Comparison of ENCODE assay signal across 19 mouse cellular contexts in genomic region chr4:133925204-133925603, GRCm38 (mm10). TPM values are rescaled to one million over a fixed set of nuclear protein-coding genes. Genes with fewer than 3 reads are reported as not detected.
A peak's percentile ranks its signal among the peaks of the same experiment; 100 is the strongest.
DNase-seq lines count a peak whose midpoint lies in the region; ATAC-seq and TF ChIP-seq lines count a peak whose summit lies in the region.
"Had no signal": no experiment of that assay in that cellular context is flagged by ENCODE, and none has a peak within 500 bp of the region (broad histone marks: within the 10 kb centered on the region; RNA-seq: fewer than 3 reads in every experiment).

No protein-coding gene starts in this region.

- H3K4me2 ChIP-seq in heart, embryonic 14.5 days (ENCODE audit: low read length): no peak overlapping the region
- H3K4me2 ChIP-seq in liver, postnatal 0 days (ENCODE audit: low read depth, low read length): no peak overlapping the region
- no peak overlapping the region for H3K4me2 ChIP-seq in hindbrain, embryonic 13.5 days
- H3K4me2 ChIP-seq: embryonic facial prominence, embryonic 12.5 days; forebrain, embryonic 15.5 days; hindbrain, embryonic 15.5 days had no signal

- H3K4me3 ChIP-seq in heart, embryonic 14.5 days (ENCODE audit: control insufficient read depth in 1 of 2, insufficient read depth in 1 of 2, low read depth in 1 of 2, low read length in 2 of 2): no peak overlapping the region
- H3K4me3 ChIP-seq in liver, postnatal 0 days (ENCODE audit: low read depth, low read length): no peak overlapping the region
- H3K4me3 ChIP-seq in MEL (ENCODE audit: control insufficient read depth in 1 of 2, insufficient read depth in 1 of 2, low read depth in 2 of 2, low read length in 2 of 2): no peak overlapping the region
- no peak overlapping the region for H3K4me3 ChIP-seq in hindbrain, embryonic 13.5 days
- H3K4me3 ChIP-seq: embryonic facial prominence, embryonic 12.5 days; forebrain, embryonic 15.5 days; hindbrain, embryonic 15.5 days had no signal

- no peaks in the 10 kb centered on the region for H3K79me2 ChIP-seq in MEL (ENCODE audit: control insufficient read depth, insufficient read depth, low read length, poor library complexity)

- TF ChIP-seq RAD21 in MEL (IDR thresholded peaks at IDR 0.05; ENCODE audit: low read depth, low read length): no peak

- H3K9ac ChIP-seq in heart, embryonic 14.5 days (ENCODE audit: low read length): no peak overlapping the region
- H3K9ac ChIP-seq in liver, postnatal 0 days (replicated peaks): no peak overlapping the region
- H3K9ac ChIP-seq in MEL (ENCODE audit: control insufficient read depth, low read depth, low read length, poor library complexity, severe bottlenecking): no peak overlapping the region
- H3K9ac ChIP-seq in hindbrain, embryonic 13.5 days: no peak overlapping the region
- H3K9ac ChIP-seq: embryonic facial prominence, embryonic 12.5 days; forebrain, embryonic 15.5 days; hindbrain, embryonic 15.5 days had no signal

- H3K4me1 ChIP-seq in heart, embryonic 14.5 days (ENCODE audit: control insufficient read depth in 2 of 2, insufficient read depth in 2 of 2, low read length in 2 of 2): peaks cover 4 to 11% of the 10 kb centered on the region in 2 experiments; a peak in 3 of 4 replicates
- H3K4me1 ChIP-seq in liver, postnatal 0 days (ENCODE audit: insufficient read depth): peaks cover 12% of the 10 kb centered on the region
- no peaks in the 10 kb centered on the region; a peak in 1 of 4 replicates for H3K4me1 ChIP-seq in MEL (ENCODE audit: control insufficient read depth in 1 of 2, insufficient read depth in 2 of 2, low read length in 2 of 2)
- no peaks in the 10 kb centered on the region for H3K4me1 ChIP-seq in hindbrain, embryonic 13.5 days (replicated peaks)
- H3K4me1 ChIP-seq: embryonic facial prominence, embryonic 12.5 days; forebrain, embryonic 15.5 days; hindbrain, embryonic 15.5 days had no signal

- intact Hi-C loops in heart, postnatal 14 days (cut with DNase I): no loop called here
- intact Hi-C loops in left cerebral cortex, postnatal 10 days (cut with DNase I): no loop called here

- peak; percentile 62; the same call in 1 of the 2 replicates for TF ChIP-seq EP300 in liver, postnatal 0 days (IDR thresholded peaks at IDR 0.05; ENCODE audit: low read depth)
- no peak for TF ChIP-seq EP300 in MEL (IDR thresholded peaks at IDR 0.05; ENCODE audit: low read depth in 1 of 2, low read length in 2 of 2)

- H3K27me3 ChIP-seq in heart, embryonic 14.5 days (ENCODE audit: control insufficient read depth, insufficient read depth, low read length): no peaks in the 10 kb centered on the region
- no peaks in the 10 kb centered on the region for H3K27me3 ChIP-seq in liver, postnatal 0 days (ENCODE audit: insufficient read depth, low read length)
- H3K27me3 ChIP-seq in MEL (ENCODE audit: control insufficient read depth in 1 of 2, insufficient read depth in 2 of 2, low read length in 2 of 2): peaks cover 0 to 4% of the 10 kb centered on the region in 2 experiments; a peak in 1 of 4 replicates
- no peaks in the 10 kb centered on the region for H3K27me3 ChIP-seq in hindbrain, embryonic 13.5 days
- H3K27me3 ChIP-seq: embryonic facial prominence, embryonic 12.5 days; forebrain, embryonic 15.5 days; hindbrain, embryonic 15.5 days had no signal

- H3K27ac ChIP-seq in heart, embryonic 14.5 days (replicated peaks in 1 of 2; ENCODE audit: control insufficient read depth in 1 of 2, insufficient read depth in 1 of 2, low read depth in 2 of 2, low read length in 2 of 2): peak overlapping the region in 1 of 2 experiments; percentile 50; a peak in 2 of 4 replicates
- H3K27ac ChIP-seq in liver, postnatal 0 days (ENCODE audit: low read depth): no peak overlapping the region
- H3K27ac ChIP-seq in MEL (ENCODE audit: control insufficient read depth, low read depth, low read length): no peak overlapping the region
- no peak overlapping the region for H3K27ac ChIP-seq in hindbrain, embryonic 13.5 days
- H3K27ac ChIP-seq: embryonic facial prominence, embryonic 12.5 days; forebrain, embryonic 15.5 days; hindbrain, embryonic 15.5 days had no signal

- no peaks in the 10 kb centered on the region for H3K36me3 ChIP-seq in heart, embryonic 14.5 days (ENCODE audit: control insufficient read depth, insufficient read depth, low read length)
- no peaks in the 10 kb centered on the region for H3K36me3 ChIP-seq in liver, postnatal 0 days (replicated peaks; ENCODE audit: insufficient read depth, low read length)
- H3K36me3 ChIP-seq in MEL (ENCODE audit: control insufficient read depth in 1 of 2, insufficient read depth in 2 of 2, low read length in 2 of 2): no peaks in the 10 kb centered on the region
- no peaks in the 10 kb centered on the region for H3K36me3 ChIP-seq in hindbrain, embryonic 13.5 days
- H3K36me3 ChIP-seq: embryonic facial prominence, embryonic 12.5 days; forebrain, embryonic 15.5 days; hindbrain, embryonic 15.5 days had no signal

- 0 out of 2 replicates have a peak, but pooled peaks have one; percentile 37 for ATAC-seq in heart, embryonic 14.5 days (ENCODE audit: insufficient number of reproducible peaks, insufficient read depth, low FRiP score, low read depth)
- no peak for ATAC-seq in liver, postnatal 0 days
- ATAC-seq in hindbrain, embryonic 13.5 days (ENCODE audit: low FRiP score): no peak
- ATAC-seq: forebrain, embryonic 15.5 days; inflammation-experienced regulatory T-cells, adult 6 months; intestine, postnatal 0 days had no signal

- no peaks in the 10 kb centered on the region for H3K9me3 ChIP-seq in heart, embryonic 14.5 days (ENCODE audit: control insufficient read depth, low read length)
- no peaks in the 10 kb centered on the region for H3K9me3 ChIP-seq in liver, postnatal 0 days (ENCODE audit: low read length)
- H3K9me3 ChIP-seq in MEL (replicated peaks; ENCODE audit: insufficient read depth, low read length): no peaks in the 10 kb centered on the region
- no peaks in the 10 kb centered on the region for H3K9me3 ChIP-seq in hindbrain, embryonic 13.5 days
- H3K9me3 ChIP-seq: embryonic facial prominence, embryonic 12.5 days; forebrain, embryonic 15.5 days; hindbrain, embryonic 15.5 days had no signal

- TF ChIP-seq POLR2A in MEL (IDR thresholded peaks at IDR 0.05; ENCODE audit: control insufficient read depth in 1 of 2, insufficient read depth in 1 of 2, low read depth in 1 of 2, low read length in 2 of 2, poor library complexity in 1 of 2): no peak

- no peak for TF ChIP-seq CTCF in liver, postnatal 0 days (IDR thresholded peaks at IDR 0.05; ENCODE audit: low read depth)
- no peak for TF ChIP-seq CTCF in MEL (IDR thresholded peaks at IDR 0.05 in 2 of 3, conservative IDR thresholded peaks at IDR 0.05 in 1 of 3; ENCODE audit: control insufficient read depth in 1 of 3, insufficient read depth in 1 of 3, low read depth in 2 of 3, low read length in 3 of 3, poor library complexity in 1 of 3, severe bottlenecking in 1 of 3)

- WGBS in heart, embryonic 14.5 days: 48% methylated on average over 4 of the region's 4 CpGs
- 57% methylated on average over 4 of the region's 4 CpGs for WGBS in liver, postnatal 0 days (ENCODE audit: insufficient replicate concordance)
- WGBS in hindbrain, embryonic 13.5 days: 88% methylated on average over 4 of the region's 4 CpGs

- DNase-seq in heart, postnatal 14 days: no peak
- no peak for DNase-seq in liver, postnatal 0 days
- DNase-seq in liver: no peak
- DNase-seq in MEL (ENCODE audit: low read depth, low spot score): no peak
- peak; percentile 37 for DNase-seq in MN1 (ENCODE audit: low spot score)
- no peak for DNase-seq in left cerebral cortex, postnatal 10 days (ENCODE audit: extremely low spot score in 1 of 2, low spot score in 2 of 2)
- DNase-seq: adrenal gland, postnatal 10 days; cerebellum, adult 11 months; cerebellum, adult 9-10 months; cerebellum, postnatal 25 days; gastrocnemius, postnatal 36 days; heart, adult 11 months had no signal

TF ChIP-seq in MEL, 35 proteins besides CTCF, POLR2A, EP300 and RAD21:
- TF ChIP-seq ZNF384 (IDR thresholded peaks at IDR 0.05; ENCODE audit: low read depth, low read length) (0 out of 2 replicates have a peak, but pooled peaks have one; percentile 41), ZKSCAN1 (IDR thresholded peaks at IDR 0.05; ENCODE audit: low read depth, low read length) (no peak)
TF ChIP-seq in MEL: peak in this region for 1.

RNA-seq across cellular contexts. Expression of gene Rps6ka1, which starts 37.6 kb away (rescaled TPM):
- 15.9 and 16.9 TPM in 2 replicates for polyA plus RNA-seq in heart, embryonic 14.5 days (2014; fragmentation: Nextera tagmentation; extraction: Ambion mirVana)
- total RNA-seq in heart, postnatal 14 days (2021): 1 to 10 TPM; 7.4 to 9.3 TPM
- 31.6 and 36.9 TPM in 2 replicates for polyA plus RNA-seq in liver, postnatal 0 days (2015; fragmentation: Nextera tagmentation; extraction: Ambion mirVana)
- total RNA-seq in MEL (2012; rRNA removed): 45.3 and 45.7 TPM in 2 replicates
- polyA plus RNA-seq in MEL (2012; ENCODE audit: insufficient read depth in 1 of 2, insufficient read length in 2 of 2, low read depth in 1 of 2, low replicate concordance in 2 of 2, missing spikeins in 1 of 2): 10 to 100 TPM in 1 of 2 experiments, not detected in 1; 68.9 TPM
- total RNA-seq in left cerebral cortex, postnatal 10 days (2021): 10 to 100 TPM; 11.0 to 15.2 TPM
- polyA plus RNA-seq in hindbrain, embryonic 13.5 days (2015; fragmentation: Nextera tagmentation; extraction: Ambion mirVana): 20.9 and 23.6 TPM in 2 replicates

RNA-seq across cellular contexts. Expression of gene Hmgn2, which starts 43.2 kb away (rescaled TPM):
- polyA plus RNA-seq in heart, embryonic 14.5 days (2014; fragmentation: Nextera tagmentation; extraction: Ambion mirVana): 1,614 and 1,711 TPM in 2 replicates
- 100 to 1,000 TPM; 129 to 151 TPM for total RNA-seq in heart, postnatal 14 days (2021)
- polyA plus RNA-seq in liver, postnatal 0 days (2015; fragmentation: Nextera tagmentation; extraction: Ambion mirVana): 547 and 562 TPM in 2 replicates
- total RNA-seq in MEL (2012; rRNA removed): 125 and 131 TPM in 2 replicates
- 100 to 1,000 TPM; 186 to 230 TPM for polyA plus RNA-seq in MEL (2012; ENCODE audit: insufficient read depth in 1 of 2, insufficient read length in 2 of 2, low read depth in 1 of 2, low replicate concordance in 2 of 2, missing spikeins in 1 of 2)
- 100 to 1,000 TPM; 181 to 183 TPM for total RNA-seq in left cerebral cortex, postnatal 10 days (2021)
- 1,402 and 1,435 TPM in 2 replicates for polyA plus RNA-seq in hindbrain, embryonic 13.5 days (2015; fragmentation: Nextera tagmentation; extraction: Ambion mirVana)
